Mouse (Mus musculus): ENCODE data around the gene Mpv17l2.

The Mpv17l2 gene

GRCm38 (mm10) chr8:70749097-70749674, 11.6 kb downstream of the Mpv17l2 start:
- DNase-seq (ENCODE audit: low spot score), result no peak

GRCm38 (mm10) chr8:70748246-70749096, 12.3 kb downstream of the Mpv17l2 start:
- no peak for DNase-seq (ENCODE audit: low spot score)

- no peak for DNase-seq (ENCODE audit: low spot score)
Measured at GRCm38 (mm10) chr8:70747211-70747890, 13.4 kb downstream of the Mpv17l2 start.

GRCm38 (mm10) chr8:70746676-70747075, 14.1 kb downstream of the Mpv17l2 start:
- DNase-seq (ENCODE audit: low spot score), result no peak

GRCm38 (mm10) chr8:70745691-70746220, 15.0 kb downstream of the Mpv17l2 start:
- no peak for DNase-seq (ENCODE audit: low spot score)

GRCm38 (mm10) chr8:70744806-70745205, 15.9 kb downstream of the Mpv17l2 start:
- DNase-seq (ENCODE audit: low spot score), result no peak

GRCm38 (mm10) chr8:70743656-70744590, 16.8 kb downstream of the Mpv17l2 start:
- no peak for DNase-seq (ENCODE audit: low spot score)

GRCm38 (mm10) chr8:70742981-70743655, 17.6 kb downstream of the Mpv17l2 start:
- no peak for DNase-seq (ENCODE audit: low spot score)

GRCm38 (mm10) chr8:70742176-70742575, 18.6 kb downstream of the Mpv17l2 start:
- DNase-seq (ENCODE audit: low spot score), result no peak

GRCm38 (mm10) chr8:70741661-70742060, 19.1 kb downstream of the Mpv17l2 start:
- no peak for DNase-seq (ENCODE audit: low spot score)

GRCm38 (mm10) chr8:70738211-70738610, 22.5 kb downstream of the Mpv17l2 start:
- no peak for DNase-seq (ENCODE audit: low spot score)

GRCm38 (mm10) chr8:70737705-70738104, 23.0 kb downstream of the Mpv17l2 start:
- no peak for DNase-seq (ENCODE audit: low spot score)

- DNase-seq (ENCODE audit: low spot score), result no peak
Measured at GRCm38 (mm10) chr8:70730956-70731355, 29.8 kb downstream of the Mpv17l2 start.

GRCm38 (mm10) chr8:70729808-70730475, 30.8 kb downstream of the Mpv17l2 start:
- DNase-seq (ENCODE audit: low spot score), result no peak

- no peak for DNase-seq (ENCODE audit: low spot score)
Measured at GRCm38 (mm10) chr8:70726721-70727120, 34.0 kb downstream of the Mpv17l2 start.

- DNase-seq (ENCODE audit: low spot score), result no peak
Measured at GRCm38 (mm10) chr8:70725792-70726447, 34.8 kb downstream of the Mpv17l2 start.

GRCm38 (mm10) chr8:70724216-70724615, 36.5 kb downstream of the Mpv17l2 start:
- no peak for DNase-seq (ENCODE audit: low spot score)

GRCm38 (mm10) chr8:70723486-70724210, 37.1 kb downstream of the Mpv17l2 start, which contains the start of gene Pde4c:
Pde4c (plus strand) TSS chr8:70723720.
- no peak for DNase-seq (ENCODE audit: low spot score)

- DNase-seq (ENCODE audit: low spot score), result no peak
Measured at GRCm38 (mm10) chr8:70721601-70722000, 39.1 kb downstream of the Mpv17l2 start.

Measured in layer of hippocampus, adult 9-10 months (tissue).